Mouse (Mus musculus): ENCODE data around the gene Lrrk1. TPM values are rescaled to one million over a fixed set of nuclear protein-coding genes. Genes with fewer than 3 reads are reported as not detected.

Lrrk1 gene
- polyA plus RNA-seq, 1 experiment from 2014 or later = 5.8 TPM

DNA sequence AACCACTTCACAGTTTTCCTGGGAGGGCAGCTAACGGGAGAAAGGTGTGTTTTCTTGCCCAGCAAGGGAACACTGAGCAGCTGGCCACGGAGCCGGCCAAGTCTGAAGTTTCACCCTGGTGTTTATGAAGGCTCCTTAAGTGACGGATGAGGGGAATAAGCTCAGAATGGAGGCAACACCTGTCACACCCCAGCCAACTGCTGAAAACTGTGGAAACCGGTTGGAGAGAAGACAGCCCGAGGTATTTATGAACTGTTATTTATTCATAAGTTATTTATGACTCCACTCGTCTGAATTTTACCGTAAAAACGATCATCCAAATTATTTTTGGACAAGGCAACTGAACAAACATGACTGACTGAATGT is 90.5 kb downstream of the Lrrk1 start:
- H3K27ac ChIP-seq (replicated peaks; ENCODE audit: low read depth, low read length) = no peak overlapping the region
- DNase-seq (ENCODE audit: low spot score) = no peak
- no peak overlapping the region for H3K9ac ChIP-seq (ENCODE audit: low read length)
- H3K4me3 ChIP-seq (ENCODE audit: low read depth, low read length) = no peak overlapping the region
- no peaks in the 10 kb centered on the region for H3K36me3 ChIP-seq (ENCODE audit: control insufficient read depth, insufficient read depth, low read length)
- ATAC-seq (ENCODE audit: insufficient number of reproducible peaks, low FRiP score, low TSS enrichment, low read depth) = no peak
- 68% methylated on average over 9 of the region's 9 CpGs for WGBS
- H3K9me3 ChIP-seq (ENCODE audit: control insufficient read depth, low read length) = no peaks in the 10 kb centered on the region
- no peaks in the 10 kb centered on the region for H3K4me1 ChIP-seq (ENCODE audit: control insufficient read depth, insufficient read depth, low read length)
- H3K4me2 ChIP-seq (ENCODE audit: low read depth, severe bottlenecking) = no peak overlapping the region
- no peaks in the 10 kb centered on the region for H3K27me3 ChIP-seq (ENCODE audit: control insufficient read depth, insufficient read depth, low read length)

DNA sequence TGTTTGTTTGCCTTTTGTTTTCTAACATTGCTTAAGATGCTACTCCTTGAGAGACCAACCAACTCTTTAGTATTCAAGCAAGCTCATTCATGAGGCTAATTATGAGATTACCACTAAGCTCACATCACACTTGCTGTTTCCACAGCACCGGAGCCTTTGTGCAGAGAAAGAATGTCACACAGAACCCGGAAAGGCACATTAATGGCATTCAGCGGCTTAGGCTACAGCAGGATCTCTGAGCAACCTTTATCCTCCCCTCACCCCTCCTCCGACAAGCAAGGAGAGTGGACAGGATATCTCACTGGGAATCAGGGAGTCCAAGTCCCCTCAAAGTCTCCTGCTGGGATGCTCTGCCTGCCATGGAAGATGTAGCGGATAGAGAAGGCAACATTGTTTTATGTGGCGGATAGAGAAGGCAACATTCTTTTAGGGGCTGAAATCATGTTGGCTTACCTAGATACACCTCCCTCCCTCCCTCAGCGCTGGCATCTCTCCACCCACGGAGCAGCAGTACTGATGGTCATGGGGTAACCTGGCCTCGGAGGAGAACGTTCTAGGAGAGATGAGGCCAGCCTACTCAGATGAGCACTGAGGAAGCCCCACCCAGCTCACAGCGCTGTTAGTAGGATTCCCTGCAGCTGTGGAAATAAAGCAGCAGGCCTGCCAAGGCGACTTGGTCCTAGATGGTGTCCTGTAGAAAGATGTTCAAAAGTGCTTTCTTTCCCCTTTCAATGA is 91.1 kb downstream of the Lrrk1 start:
- Histone ChIP-seq H3K9me3 (ENCODE audit: control insufficient read depth, low read length) (no peaks in the 10 kb centered on the region), H3K9ac (ENCODE audit: low read length) (no peak overlapping the region), H3K27ac (replicated peaks; ENCODE audit: low read depth, low read length) (no peak overlapping the region), H3K27me3 (ENCODE audit: control insufficient read depth, insufficient read depth, low read length) (no peaks in the 10 kb centered on the region), H3K36me3 (ENCODE audit: control insufficient read depth, insufficient read depth, low read length) (no peaks in the 10 kb centered on the region), H3K4me2 (ENCODE audit: low read depth, severe bottlenecking) (no peak overlapping the region), H3K4me3 (ENCODE audit: low read depth, low read length) (no peak overlapping the region), H3K4me1 (ENCODE audit: control insufficient read depth, insufficient read depth, low read length) (no peaks in the 10 kb centered on the region)
- DNase-seq (ENCODE audit: low spot score) (no peak), ATAC-seq (ENCODE audit: insufficient number of reproducible peaks, low FRiP score, low TSS enrichment, low read depth) (no peak)
- WGBS = 75% methylated on average over 12 of the region's 12 CpGs

DNA sequence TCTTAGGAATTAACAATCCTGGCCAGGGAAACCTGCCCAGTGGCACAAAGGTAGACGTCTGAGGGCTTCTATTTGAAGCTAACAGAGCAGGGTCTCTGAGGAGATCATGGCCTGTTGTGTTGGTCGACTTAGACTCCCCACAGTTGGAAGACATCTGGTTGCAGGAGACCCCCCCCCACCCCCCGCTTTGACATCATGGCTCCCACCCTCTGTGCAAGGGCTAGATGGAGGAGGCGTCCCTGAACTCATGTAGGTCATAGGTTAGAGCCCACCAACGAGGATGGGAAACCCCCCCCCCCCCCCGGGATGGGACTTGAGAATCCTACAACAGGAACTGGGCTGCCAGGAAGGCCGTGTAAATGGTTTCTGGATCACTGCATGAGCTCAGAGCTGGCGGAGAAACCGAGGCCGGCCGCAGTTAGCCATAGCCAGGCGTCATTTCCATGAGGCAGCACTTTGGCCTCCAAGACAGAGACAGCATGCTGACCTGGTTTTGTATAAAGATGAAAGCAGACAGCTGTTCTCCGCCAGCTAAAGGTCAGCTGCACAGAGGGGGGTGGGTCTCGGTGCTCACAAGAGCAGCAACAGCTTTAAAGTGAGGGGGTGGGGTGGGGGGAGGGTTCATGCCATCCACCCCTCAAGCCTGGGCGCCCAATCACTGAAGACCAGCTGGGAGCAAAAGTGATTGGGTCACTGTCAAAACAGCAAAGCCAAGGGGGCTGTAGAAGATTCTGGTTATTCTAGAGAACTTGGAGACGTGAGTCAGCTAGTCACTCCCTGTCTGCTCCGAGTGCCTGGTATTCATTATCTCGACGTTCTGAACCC is 95.4 kb downstream of the Lrrk1 start:
- no peak overlapping the region for H3K4me2 ChIP-seq (ENCODE audit: low read depth, severe bottlenecking)
- H3K27me3 ChIP-seq (ENCODE audit: control insufficient read depth, insufficient read depth, low read length) = no peaks in the 10 kb centered on the region
- 43% methylated on average over 19 of the region's 19 CpGs for WGBS
- H3K36me3 ChIP-seq (ENCODE audit: control insufficient read depth, insufficient read depth, low read length) = no peaks in the 10 kb centered on the region
- no peaks in the 10 kb centered on the region for H3K4me1 ChIP-seq (ENCODE audit: control insufficient read depth, insufficient read depth, low read length)
- no peak overlapping the region for H3K27ac ChIP-seq (replicated peaks; ENCODE audit: low read depth, low read length)
- H3K4me3 ChIP-seq (ENCODE audit: low read depth, low read length) = no peak overlapping the region
- ATAC-seq (ENCODE audit: insufficient number of reproducible peaks, low FRiP score, low TSS enrichment, low read depth) (no peak), DNase-seq (ENCODE audit: low spot score) (peak; percentile 26)
- no peaks in the 10 kb centered on the region for H3K9me3 ChIP-seq (ENCODE audit: control insufficient read depth, low read length)
- H3K9ac ChIP-seq (ENCODE audit: low read length) = no peak overlapping the region

DNA sequence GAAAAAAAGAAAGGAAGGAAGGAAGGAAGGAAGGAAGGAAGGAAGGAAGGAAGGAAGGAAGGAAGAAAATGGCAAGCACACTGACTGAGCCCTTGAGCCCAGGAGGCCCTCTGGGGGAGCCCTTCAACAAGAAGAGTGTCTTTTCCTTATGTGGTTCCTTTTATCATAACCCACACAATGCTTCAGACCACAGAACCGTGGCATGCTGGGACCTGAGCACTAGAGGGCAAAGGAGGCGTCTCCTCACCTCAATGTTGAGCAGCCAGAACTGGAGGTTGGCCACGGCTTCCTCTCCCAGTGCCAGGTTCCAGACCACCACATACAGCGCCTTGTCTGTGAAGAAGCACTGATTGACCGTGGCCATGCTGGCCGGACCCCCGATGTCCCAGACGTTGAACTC is 96.1 kb downstream of the Lrrk1 start:
- no peaks in the 10 kb centered on the region for H3K36me3 ChIP-seq (ENCODE audit: control insufficient read depth, insufficient read depth, low read length)
- H3K4me1 ChIP-seq (ENCODE audit: control insufficient read depth, insufficient read depth, low read length) = no peaks in the 10 kb centered on the region
- no peaks in the 10 kb centered on the region for H3K27me3 ChIP-seq (ENCODE audit: control insufficient read depth, insufficient read depth, low read length)
- ATAC-seq (ENCODE audit: insufficient number of reproducible peaks, low FRiP score, low TSS enrichment, low read depth) (no peak), DNase-seq (ENCODE audit: low spot score) (no peak)
- no peak overlapping the region for H3K27ac ChIP-seq (replicated peaks; ENCODE audit: low read depth, low read length)
- H3K4me3 ChIP-seq (ENCODE audit: low read depth, low read length) = no peak overlapping the region
- no peak overlapping the region for H3K9ac ChIP-seq (ENCODE audit: low read length)
- WGBS = 88% methylated on average over 8 of the region's 8 CpGs
- H3K4me2 ChIP-seq (ENCODE audit: low read depth, severe bottlenecking) = no peak overlapping the region
- H3K9me3 ChIP-seq (ENCODE audit: control insufficient read depth, low read length) = no peaks in the 10 kb centered on the region

DNA sequence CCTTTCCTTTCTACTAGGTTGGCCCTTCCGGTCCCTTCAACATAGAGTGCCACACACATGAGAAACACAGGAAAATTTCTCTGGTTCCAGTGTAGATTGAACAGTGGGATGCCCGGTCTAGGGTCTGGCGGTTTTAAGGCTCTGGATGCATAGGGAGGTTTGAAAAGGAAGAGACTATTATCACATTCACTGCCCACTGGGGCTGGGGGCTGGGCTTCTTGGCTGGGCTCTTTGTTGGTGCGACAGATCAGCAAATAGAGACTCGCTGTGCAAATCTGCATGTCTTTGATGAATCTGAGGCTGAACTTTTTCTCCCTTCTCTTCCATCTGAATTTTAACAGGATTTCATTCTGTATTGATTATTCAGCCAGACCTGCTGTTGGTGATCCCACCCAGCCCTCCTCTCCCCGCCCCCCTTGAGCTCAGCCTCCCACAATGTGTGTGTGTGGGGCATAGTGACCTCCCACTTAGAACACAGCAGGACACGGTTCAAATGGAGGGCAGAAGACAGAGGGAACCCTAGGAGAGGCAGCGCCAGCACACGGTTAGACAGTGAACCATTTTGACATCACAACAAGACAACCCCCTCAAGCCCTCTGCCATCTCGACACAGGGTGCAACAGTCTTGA is 105.1 kb downstream of the Lrrk1 start:
- Histone ChIP-seq H3K27me3 (ENCODE audit: control insufficient read depth, insufficient read depth, low read length) (no peaks in the 10 kb centered on the region), H3K9me3 (ENCODE audit: control insufficient read depth, low read length) (no peaks in the 10 kb centered on the region), H3K36me3 (ENCODE audit: control insufficient read depth, insufficient read depth, low read length) (no peaks in the 10 kb centered on the region), H3K27ac (replicated peaks; ENCODE audit: low read depth, low read length) (no peak overlapping the region), H3K9ac (ENCODE audit: low read length) (no peak overlapping the region), H3K4me1 (ENCODE audit: control insufficient read depth, insufficient read depth, low read length) (0 out of 2 replicates have a peak, but pooled peaks cover 3% of the 10 kb centered on the region), H3K4me2 (ENCODE audit: low read depth, severe bottlenecking) (no peak overlapping the region), H3K4me3 (ENCODE audit: low read depth, low read length) (no peak overlapping the region)
- ATAC-seq (ENCODE audit: insufficient number of reproducible peaks, low FRiP score, low TSS enrichment, low read depth) (no peak), DNase-seq (ENCODE audit: low spot score) (no peak)
- 27% methylated on average over 10 of the region's 10 CpGs for WGBS

DNA sequence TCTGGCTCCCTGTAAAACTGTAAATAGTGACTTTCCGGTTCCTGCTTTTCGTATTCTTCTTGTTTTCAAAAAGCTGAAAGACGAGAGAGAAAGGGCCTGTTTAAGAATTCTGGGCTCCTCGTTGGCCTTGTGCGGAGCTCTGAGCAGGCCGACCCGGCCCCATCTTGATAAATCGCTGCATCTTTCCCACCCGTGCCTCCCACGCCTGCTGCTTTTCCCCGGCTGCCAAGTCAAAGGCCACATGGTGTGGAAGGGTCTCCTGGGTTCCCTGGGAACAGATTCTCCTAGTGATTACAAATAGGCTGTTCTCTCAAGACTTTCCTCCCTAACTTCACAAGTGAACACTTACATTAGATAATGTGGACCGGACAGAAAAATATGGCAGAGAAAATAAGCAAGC is 105.9 kb downstream of the Lrrk1 start:
- no peaks in the 10 kb centered on the region for H3K36me3 ChIP-seq (ENCODE audit: control insufficient read depth, insufficient read depth, low read length)
- 0 out of 2 replicates have a peak, but pooled peaks cover 3% of the 10 kb centered on the region for H3K4me1 ChIP-seq (ENCODE audit: control insufficient read depth, insufficient read depth, low read length)
- H3K27ac ChIP-seq (replicated peaks; ENCODE audit: low read depth, low read length) = no peak overlapping the region
- H3K9me3 ChIP-seq (ENCODE audit: control insufficient read depth, low read length) = no peaks in the 10 kb centered on the region
- no peak overlapping the region for H3K4me2 ChIP-seq (ENCODE audit: low read depth, severe bottlenecking)
- DNase-seq (ENCODE audit: low spot score) = no peak
- no peak overlapping the region for H3K9ac ChIP-seq (ENCODE audit: low read length)
- no peaks in the 10 kb centered on the region for H3K27me3 ChIP-seq (ENCODE audit: control insufficient read depth, insufficient read depth, low read length)
- H3K4me3 ChIP-seq (ENCODE audit: low read depth, low read length) = no peak overlapping the region
- ATAC-seq (ENCODE audit: insufficient number of reproducible peaks, low FRiP score, low TSS enrichment, low read depth) = no peak
- 78% methylated on average over 12 of the region's 12 CpGs for WGBS

DNA sequence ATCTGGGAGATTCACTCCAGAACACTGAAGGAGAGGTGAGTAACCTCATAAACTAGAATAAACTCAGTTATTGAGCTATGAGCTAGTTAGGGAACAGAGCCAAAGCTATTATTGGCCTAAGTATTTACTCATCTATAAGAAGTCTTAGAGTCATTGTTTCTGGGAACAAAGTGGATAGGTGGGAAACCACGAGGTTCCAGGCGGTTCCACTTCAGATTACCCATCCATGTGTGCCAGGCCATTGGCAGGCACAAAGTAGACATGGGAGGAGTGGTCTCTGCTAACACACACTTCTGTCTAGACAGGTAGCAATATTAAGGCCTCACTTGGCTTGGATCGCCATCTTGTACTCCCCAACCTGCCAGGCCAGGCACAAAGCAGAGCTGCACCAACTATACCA is 110.1 kb downstream of the Lrrk1 start:
- H3K27ac ChIP-seq (replicated peaks; ENCODE audit: low read depth, low read length) = no peak overlapping the region
- H3K27me3 ChIP-seq (ENCODE audit: control insufficient read depth, insufficient read depth, low read length) = no peaks in the 10 kb centered on the region
- ATAC-seq (ENCODE audit: insufficient number of reproducible peaks, low FRiP score, low TSS enrichment, low read depth) (no peak), DNase-seq (ENCODE audit: low spot score) (no peak)
- no peaks in the 10 kb centered on the region for H3K4me1 ChIP-seq (ENCODE audit: control insufficient read depth, insufficient read depth, low read length)
- H3K36me3 ChIP-seq (ENCODE audit: control insufficient read depth, insufficient read depth, low read length) = no peaks in the 10 kb centered on the region; the same call in 1 of the 2 replicates
- no peak overlapping the region for H3K4me2 ChIP-seq (ENCODE audit: low read depth, severe bottlenecking)
- no peak overlapping the region for H3K9ac ChIP-seq (ENCODE audit: low read length)
- 92% methylated on average over 3 of the region's 3 CpGs for WGBS
- H3K4me3 ChIP-seq (ENCODE audit: low read depth, low read length) = no peak overlapping the region
- H3K9me3 ChIP-seq (ENCODE audit: control insufficient read depth, low read length) = no peaks in the 10 kb centered on the region

DNA sequence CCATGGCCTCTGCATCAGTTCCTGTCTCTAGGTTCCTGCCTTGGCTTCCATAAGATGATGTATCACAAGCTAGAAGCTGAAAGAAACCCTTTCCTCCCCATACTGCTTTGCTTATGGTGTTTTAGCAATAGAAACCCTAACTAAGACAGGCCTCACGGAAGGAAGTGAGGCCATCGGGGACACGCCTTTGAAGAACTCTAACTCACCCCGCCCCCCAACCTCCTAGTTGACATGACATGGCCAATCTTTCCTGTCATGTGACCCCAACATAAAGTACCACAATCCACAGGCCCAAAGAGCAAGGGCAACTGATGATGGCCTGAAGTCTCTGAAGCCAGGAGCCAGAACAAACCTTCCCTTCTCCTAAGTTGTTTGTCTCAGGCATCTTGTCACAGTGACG is 114.7 kb downstream of the Lrrk1 start:
- H3K4me3 ChIP-seq (ENCODE audit: low read depth, low read length) = no peak overlapping the region
- 90% methylated on average over 5 of the region's 5 CpGs for WGBS
- no peak overlapping the region for H3K4me2 ChIP-seq (ENCODE audit: low read depth, severe bottlenecking)
- no peak for ATAC-seq (ENCODE audit: insufficient number of reproducible peaks, low FRiP score, low TSS enrichment, low read depth)
- no peak overlapping the region for H3K27ac ChIP-seq (replicated peaks; ENCODE audit: low read depth, low read length)
- H3K27me3 ChIP-seq (ENCODE audit: control insufficient read depth, insufficient read depth, low read length) = no peaks in the 10 kb centered on the region
- no peak overlapping the region for H3K9ac ChIP-seq (ENCODE audit: low read length)
- H3K9me3 ChIP-seq (ENCODE audit: control insufficient read depth, low read length) = no peaks in the 10 kb centered on the region
- no peaks in the 10 kb centered on the region for H3K4me1 ChIP-seq (ENCODE audit: control insufficient read depth, insufficient read depth, low read length)
- no peak for DNase-seq (ENCODE audit: low spot score)
- H3K36me3 ChIP-seq (ENCODE audit: control insufficient read depth, insufficient read depth, low read length) = no peaks in the 10 kb centered on the region; the same call in 1 of the 2 replicates
